Mouse (Mus musculus) spleen, postnatal 10 days (tissue): ENCODE measurements around the gene Tmem192.

Experiments
- DNase-seq, 2 experiments: peaks; one replicate each; pipeline ENCODE4 v3.0.0; 2021 to 2022; ENCODE audit warnings: low spot score in 2 of 2

Gene Tmem192

DNA sequence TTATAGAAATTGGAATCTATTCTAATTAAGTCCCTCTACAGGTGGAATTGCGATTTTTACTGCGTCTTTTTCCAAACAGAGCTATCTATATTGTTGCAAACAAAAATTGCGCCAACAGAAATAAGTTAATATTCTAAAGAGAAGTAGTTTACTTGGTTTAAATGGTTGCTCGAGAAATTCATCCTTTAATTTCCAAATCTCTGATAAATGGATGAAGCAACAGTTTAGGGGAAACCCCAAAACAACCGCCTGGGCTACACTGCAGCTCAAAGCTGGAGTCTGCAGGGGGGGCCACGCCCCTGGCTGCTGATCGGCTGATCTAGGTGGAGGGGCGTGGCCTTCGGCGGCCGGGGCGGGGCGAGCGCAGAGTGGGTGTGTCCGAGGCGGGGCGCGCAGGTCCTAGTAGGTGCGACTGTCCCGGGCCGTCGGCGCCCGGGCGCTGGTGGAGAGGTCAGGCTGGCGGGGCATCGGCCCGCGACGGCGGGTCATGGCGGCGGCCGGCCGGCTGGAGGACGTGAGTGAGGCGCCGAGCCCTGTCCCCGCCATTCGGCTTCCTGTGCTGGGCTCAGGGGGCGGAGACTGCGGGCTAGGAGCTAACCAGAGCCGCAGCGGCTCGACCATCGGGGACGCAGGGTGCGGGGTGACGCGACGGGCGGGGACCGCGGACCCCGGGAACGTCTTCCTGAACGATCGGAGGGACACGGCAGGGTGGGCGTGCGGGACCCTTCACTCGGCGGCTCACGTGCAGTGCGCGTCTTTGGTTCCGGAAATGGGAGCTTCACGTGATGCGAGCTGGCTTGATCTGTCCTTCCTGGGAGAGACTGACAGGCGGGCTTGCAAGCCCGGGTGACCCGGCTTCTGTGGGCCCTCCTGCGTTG is at the start of gene Tmem192:
Gene Tmem192, plus strand, starts transcription at position 366 of the 878 bp plus-strand sequence.
- DNase-seq: peak; percentile 98

DNA sequence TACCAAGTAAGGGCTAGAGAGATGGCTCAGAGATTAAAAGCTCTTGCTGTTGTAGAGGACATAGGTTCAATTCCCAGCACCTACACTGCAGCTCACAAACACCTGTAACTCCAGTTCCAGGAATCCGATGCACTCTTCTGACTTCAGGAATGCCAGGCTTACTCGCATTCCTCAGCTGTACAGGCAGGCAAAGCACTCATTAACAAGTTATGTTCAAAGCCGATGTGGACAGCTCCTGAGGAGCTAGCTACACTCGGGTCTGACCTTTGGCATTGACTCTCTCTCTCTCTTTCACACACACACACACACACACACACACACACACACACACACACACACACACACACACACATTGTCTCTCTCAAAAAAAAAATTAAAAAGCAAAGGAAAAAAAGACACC is 48.3 kb upstream of the Tmem192 start:
- no peak for DNase-seq

DNA sequence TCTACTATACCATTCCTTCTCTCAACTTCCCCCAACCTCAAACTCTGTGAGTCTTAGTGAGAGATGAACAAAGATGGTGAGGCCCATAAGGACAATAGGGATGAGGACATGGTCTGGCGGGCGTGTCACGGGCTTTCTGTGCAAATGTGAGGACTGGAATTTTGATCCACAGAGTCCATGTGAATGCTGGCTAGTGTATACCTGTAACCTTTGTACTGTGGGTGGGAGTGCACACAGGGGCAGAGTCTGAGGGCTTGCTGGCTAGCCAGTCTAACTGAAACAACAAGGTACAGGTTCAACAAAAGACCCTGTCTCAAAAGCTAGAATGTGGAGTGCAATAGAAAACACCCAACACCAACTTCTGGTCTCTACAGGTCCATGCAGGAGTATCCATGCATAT is 46.3 kb upstream of the Tmem192 start:
- DNase-seq: no peak

DNA sequence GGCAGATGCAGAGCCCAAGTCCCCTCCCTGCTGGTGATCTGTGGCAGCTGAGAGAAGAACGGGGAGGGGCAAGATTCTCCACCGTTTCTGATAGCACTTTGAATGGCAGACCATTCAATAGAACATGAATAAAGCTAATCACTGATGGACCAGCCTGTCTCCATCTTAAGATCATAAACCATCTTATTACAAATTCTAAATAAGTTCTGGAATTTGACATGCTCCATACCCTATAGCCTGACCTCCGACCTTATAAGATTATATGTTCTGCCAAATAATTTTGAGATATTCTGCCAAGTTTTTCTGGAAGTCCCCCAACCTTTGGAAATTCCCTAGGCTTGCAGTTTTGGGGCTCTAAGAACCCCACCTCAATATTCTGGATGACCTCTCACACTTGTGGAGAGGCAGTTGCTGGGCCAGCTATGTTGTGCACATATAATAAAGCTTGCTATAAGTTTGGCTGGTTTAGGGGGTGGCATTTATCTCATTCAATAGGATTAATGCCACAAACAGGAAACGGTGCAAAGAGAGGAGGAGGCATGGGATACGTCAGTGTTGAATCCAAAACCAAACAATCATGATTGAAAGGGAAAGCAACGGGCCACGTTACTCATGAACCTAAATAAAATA is 45.3 kb upstream of the Tmem192 start:
- DNase-seq: no peak

DNA sequence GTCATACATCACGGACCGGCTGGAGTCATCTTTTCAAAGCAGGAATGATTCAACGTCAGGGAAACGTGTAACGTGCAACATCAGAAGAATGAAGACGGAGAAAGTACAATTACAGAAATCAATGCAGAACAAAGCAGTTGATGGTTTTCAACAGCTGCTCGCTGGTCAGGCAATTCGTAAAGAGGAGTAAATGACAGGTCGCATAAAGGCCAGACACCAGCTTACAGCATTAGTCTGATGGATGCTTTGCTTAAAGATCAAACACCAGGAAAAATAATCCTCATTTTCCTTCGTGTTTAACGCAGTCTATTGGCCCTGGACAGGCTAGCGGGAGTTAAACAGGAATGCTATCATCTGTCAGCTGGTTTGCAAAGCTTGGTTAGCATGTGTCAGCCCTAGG is 44.8 kb upstream of the Tmem192 start:
- DNase-seq: no peak

DNA sequence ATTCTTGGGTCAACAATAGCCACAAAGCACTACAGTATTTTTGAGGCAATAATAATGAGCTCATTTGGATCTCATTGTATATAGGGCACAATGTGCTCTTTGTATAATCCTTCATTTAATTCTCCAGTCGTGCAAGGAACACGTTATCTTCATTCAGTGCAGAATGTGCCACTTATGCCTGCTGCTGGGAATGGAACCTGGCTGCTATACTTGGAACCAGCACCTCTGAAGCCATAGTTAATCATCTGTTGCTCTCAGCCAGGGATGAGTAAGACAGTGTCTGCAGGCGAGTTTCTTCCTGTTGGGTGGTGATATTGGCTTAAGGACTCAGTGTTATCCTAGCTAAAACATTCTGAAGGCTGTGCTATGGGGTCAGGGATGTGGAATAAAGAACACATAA is 43.2 kb upstream of the Tmem192 start:
- DNase-seq: no peak

DNA sequence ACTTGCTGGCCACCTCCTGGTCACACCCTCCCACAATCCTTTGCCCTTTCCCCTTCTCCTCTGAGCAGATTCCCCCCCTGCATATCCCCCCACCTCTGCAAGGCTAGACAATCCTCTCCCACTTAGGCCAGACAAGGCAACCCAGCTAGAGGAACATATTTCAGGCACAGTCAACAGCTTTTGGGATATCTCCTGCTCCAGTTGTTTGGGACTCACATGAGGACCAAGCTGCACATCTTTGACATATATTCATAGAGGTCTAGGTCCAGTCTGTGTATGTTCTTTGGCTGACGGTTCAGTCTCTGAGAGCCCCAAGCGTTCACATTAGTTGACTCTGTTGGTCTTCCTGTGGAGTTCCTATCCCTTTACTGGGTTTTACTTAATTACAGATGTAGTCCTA is 37.0 kb upstream of the Tmem192 start:
- DNase-seq: no peak

DNA sequence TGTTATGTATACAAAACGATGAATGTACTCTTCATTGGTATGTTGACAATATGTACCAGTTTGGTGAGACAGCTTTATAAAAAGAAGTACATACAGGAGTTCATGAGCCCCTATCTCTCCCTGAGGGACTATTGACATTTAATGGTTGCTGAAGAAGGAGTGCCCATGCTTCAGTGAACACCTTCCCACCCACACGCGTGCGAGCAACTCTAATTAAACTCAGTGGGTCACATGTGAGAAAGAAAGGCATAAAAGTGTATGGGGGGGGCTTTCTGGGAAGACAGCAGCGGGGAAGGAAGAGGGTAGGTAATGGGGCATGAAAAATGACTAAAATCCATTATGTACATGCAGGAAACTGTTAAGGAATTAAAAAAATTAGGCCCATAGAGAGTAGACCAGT is 30.2 kb upstream of the Tmem192 start:
- DNase-seq: no peak

DNA sequence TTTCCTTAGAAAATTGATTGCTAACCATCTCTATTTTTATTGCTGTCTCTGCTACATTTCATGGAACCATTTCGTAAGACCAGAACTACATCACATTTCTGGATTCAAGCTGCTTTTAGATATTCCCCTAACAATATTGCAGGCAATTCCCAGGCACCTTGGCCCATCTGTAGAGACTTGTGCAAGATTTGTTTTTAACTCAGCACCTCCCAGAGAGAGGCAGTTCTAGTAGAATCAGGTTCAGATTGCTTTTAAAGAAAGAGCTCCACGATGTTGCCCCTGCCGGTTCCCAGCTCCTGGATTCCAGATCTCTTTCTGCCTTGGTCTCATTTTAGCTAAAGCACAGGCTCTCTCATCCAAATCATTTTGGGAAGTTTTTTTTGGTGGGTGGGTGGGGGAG is 23.7 kb upstream of the Tmem192 start:
- no peak for DNase-seq

DNA sequence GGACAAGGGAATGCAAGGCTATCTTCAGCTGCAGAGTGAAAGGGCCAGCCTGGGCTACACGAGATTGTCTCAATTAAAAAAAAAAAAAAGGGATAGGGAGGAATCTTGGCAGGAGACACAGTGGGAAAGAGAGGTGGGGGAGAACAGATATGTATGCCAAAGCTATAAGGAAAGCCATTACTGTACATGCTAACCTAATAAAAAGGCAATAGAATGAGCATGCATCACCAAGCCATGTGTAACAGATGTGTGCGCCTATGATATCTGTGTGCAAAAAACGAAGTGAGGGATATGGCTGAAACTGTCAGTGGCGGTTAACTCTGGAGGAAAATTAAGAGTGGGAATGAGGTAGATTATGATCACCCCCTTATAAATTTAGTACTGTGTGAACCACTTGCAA is 21.2 kb upstream of the Tmem192 start:
- DNase-seq: no peak

DNA sequence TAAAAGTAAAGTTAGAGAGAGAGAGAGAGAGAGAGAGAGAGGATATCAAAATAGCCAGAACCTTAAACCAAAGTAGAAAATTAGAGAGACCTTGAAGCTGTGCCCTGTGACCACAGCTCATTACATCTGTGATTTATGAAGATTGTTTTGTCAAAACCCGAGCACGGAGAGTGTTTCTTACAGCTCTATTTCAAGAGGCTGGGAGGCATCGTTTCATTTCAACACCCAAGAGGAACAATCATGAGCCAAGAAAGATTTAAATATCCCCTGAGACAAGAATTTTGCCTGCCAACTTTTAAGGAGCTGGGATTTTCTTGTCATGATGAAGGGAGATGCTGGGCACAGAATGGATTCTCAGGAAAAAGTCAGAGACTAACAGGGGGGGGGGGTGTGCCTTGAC is 20.6 kb upstream of the Tmem192 start:
- no peak for DNase-seq

DNA sequence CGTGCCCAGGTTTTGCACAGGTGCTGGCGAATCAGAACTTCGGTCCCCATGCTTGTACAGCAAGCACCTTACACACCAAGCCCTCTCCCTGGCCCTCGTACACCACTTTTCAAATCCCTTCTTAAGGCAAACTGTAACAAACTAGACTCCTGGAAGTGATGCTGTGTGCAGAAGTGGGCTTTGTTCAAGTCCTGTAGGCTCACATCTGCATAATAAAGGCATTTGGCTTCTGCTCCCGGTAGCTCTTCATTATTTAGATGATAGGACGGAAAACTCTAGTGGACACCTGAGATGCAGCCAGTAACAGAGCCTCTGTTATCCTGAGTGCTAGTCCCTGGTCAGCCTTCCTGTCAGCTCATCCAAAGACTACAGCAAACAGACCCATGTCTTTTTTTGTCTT is 18.0 kb upstream of the Tmem192 start:
- no peak for DNase-seq

DNA sequence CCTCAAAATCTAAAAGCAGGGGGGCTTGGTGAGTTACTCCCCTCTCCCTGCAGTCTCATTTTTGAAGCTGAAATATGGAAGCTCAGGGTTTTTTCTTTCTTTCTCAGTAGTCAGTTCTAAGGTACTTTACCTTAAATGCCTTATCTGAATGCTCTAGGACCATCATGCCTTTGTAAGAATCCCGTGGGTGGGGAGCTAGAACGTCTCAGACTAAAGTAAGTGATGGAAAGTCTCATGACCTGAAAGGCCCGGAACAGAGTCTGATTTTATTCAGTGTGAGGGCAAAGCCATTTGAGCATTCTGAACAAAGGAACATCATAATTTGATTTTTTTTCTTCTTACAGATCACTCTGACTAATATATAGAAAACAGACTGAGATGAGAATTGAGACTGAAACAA is 12.0 kb upstream of the Tmem192 start:
- no peak for DNase-seq

DNA sequence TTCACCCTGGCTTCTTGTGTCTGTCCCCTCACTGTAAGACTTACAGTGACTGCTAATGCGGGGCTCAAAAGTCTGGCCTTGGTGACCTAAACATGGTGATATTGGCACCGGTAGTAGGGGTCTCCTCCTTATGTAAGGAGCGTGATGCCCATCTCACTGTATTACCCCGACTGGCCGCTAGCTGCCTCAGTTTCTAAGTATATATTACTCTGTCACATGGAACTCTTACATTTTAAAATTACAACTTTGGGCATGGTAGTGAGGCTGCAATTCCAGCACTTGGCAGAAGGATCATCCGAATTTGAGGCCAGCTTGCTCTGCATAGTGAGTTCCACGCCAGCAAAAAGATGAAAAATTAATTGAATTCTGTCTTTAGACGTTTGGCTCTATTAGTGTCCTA is 6.0 kb upstream of the Tmem192 start:
- no peak for DNase-seq

DNA sequence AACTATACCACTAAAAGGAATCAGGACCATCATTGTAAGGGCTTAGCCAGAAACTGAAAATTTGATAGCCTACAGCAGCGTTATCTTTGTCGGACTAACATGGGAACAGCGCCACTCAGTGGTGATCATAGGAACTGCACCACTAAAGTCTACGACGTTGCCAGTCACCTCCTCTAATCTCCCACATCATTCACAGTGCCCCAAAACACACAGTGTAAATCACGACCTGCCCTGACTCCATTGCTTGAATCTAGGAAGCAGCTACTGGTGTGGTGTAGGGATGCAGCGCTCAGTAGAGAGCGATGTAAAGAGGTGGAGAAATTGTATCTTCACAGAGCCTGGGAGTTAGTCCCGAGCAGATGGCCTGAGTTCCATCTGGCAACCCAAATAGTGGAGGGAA is 5.5 kb upstream of the Tmem192 start:
- peak; percentile 61 to 84 for DNase-seq

DNA sequence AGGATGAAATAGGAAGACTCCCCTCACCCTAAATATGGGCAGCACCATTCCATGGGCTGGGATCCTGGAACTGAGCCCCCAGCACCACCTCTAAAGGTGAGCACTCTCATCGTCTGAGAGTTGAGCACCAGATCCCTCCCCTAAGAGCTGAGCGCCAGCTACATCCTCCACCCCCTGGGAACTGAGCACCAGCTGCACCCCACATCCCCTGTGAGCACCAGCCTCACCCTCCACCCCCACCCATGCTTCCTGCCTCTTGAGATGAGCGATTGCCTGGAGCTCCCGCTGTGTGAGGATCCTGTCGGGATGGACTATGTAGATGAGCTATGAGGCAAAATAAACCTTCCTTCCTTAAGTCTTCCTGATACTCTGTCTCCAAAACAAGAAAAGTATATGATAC is 4.0 kb upstream of the Tmem192 start:
- no peak for DNase-seq

DNA sequence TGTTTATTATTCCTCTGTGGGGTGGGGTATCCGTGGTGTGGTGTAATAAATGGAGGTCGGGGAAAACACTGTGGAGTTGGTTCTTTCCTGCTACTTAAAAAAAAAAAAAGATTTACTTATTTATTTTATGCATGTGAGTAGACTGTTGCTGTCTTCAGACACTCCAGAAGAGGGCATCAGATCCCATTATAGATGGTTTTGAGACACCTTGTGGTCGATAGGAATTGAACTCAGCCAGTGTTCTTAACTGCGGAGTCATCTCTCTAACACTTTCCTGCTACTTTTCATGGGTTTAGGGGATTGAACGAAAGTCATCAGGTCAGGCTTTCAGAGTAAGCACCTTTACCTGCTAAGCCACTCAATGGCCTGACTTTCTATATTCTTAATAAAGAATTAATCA is 2.2 kb upstream of the Tmem192 start:
- no peak for DNase-seq

DNA sequence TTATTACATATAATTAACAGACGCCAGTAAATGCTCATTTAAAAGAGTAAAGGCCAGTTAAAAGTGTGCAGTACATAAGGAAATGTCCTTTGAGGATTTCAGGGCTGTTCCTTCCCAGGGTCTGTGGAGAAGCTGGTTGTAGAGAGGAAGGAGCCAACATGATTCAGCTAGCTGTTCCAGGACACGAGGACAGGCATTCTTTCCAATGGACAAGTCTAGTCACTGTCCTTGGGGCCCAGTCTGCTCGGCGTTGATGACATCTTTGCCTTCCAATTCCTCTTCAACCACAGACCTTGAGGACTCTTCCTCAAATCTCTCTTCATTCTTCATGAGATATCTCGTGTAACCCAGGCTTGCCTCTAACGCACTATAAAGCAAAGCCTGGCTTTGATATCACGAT is 1.4 kb upstream of the Tmem192 start:
- DNase-seq: no peak

DNA sequence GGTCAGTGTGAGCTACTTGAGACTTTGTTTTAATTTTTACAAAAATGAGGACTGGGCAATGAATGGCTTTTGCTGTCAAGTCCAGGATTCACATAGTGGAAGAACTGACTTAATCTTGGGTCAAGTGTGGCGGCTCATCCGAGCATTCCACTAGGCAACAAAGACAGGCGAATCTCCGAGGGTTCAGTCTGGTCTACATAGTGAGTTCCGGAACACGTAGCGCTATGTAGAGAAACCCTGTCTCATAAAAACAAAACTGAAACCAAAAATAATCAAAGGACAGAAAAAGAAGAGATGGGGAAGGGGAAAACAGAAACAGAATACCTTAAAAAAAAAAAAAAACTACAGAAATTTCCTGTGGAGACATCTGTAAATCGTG is 555 bp upstream of the Tmem192 start:
- DNase-seq: no peak

DNA sequence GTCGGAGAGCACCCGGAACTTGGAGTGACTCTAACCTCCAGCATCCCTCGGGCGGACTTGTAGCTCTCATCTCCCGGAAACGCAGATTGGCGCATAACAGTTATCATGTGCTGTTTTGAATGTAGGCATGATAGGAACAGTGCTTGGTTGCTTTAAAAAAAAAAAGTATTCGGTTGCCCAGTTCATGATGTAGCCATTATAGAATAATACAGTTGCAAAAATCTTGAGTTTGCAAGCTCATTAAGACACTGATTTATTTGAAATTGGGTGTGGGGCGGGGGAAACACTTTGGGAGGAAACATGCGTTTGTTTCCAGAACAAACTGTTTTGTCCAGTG is 681 bp downstream of the Tmem192 start:
- no peak for DNase-seq

DNA sequence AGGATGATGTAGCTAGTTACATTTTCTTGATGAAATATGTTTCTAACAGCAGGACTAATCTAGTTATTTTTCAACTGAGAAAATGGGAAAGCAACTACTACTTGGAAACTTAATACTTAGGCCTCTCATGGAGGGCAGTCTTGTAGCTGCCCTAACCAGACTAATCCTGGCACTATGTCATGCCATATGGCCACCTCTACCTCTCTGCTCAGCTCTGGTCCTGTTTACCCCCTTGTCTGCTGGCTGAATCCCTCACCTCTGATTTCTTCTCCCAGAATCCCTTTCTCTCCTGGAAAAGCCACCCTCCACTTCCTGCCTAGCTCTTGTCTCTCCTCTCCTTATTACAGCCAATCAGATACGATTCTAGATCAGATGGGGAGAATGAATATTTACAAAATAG is 1.4 kb downstream of the Tmem192 start:
- no peak for DNase-seq

DNA sequence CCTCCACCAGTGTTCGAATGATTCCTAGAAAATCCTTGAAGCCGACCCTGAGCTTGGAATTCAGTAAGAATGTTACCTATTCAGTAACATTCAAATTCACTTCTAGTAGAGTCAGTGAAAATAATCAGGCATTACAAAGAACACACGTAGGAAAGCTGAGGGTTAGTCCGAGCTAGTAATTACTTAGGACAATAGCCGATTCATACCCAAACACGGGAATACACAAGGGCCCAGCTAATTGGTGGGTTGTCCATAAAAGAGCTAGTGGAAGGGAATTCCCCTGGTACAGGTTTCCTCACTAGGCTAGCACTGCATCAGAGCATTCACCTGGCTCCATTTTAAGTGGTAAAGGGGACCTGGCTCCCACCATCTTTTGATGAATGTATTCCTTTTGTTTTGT is 5.1 kb downstream of the Tmem192 start:
- no peak for DNase-seq

DNA sequence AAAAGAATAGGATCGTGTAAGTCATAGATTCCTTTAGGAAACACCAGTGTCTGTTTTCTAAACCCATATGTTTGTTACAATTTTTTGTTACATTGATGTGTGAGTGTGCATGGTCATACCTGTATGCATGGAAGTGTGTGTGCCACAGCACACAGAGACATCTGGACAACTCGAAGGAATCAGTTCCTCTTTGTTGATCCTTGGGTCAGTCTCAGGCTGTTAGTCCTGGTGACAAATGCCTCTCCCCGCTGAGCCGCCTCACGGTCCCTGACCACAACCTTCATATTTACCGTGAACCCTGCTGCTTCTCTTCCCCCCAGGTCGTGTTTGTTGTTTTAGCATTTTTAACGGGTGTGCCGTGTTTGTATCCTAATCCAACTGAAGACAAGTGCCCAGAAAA is 12.0 kb downstream of the Tmem192 start:
- DNase-seq: no peak

DNA sequence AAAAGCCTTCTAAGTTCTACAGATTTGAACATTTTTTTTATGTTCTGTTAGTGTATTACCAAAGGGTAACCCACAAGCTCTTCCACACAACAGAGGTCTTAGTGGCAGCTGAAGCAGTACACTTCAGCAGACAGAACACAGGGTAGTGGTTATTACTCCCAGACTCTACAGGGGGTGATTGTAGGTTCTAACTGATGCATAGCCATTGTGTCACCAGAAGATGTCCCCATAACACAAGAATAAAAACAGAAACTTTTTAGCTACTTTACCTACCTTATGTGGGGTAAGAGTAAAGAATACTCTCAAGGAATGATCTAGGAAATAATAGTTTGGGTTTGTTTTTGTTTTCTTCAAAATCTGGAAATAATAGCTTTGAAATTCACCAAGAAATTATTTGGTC is 15.9 kb downstream of the Tmem192 start:
- no peak for DNase-seq
